Mouse (Mus musculus) lung, postnatal 10 days (tissue): ENCODE results near the gene Sh3rf3.

Source experiments
- DNase-seq: peaks from one replicate; pipeline ENCODE4 v3.0.0; 2021

Sh3rf3 gene

GRCm38 (mm10) chr10:58922216-58922829 is 109.2 kb downstream of the Sh3rf3 start:
- no peak for DNase-seq

- no peak for DNase-seq
These were observed 109.8 kb downstream of the Sh3rf3 start for GRCm38 (mm10) chr10:58922993-58923392.

- no peak for DNase-seq
These were observed 113.4 kb downstream of the Sh3rf3 start for GRCm38 (mm10) chr10:58926578-58926977.

- DNase-seq = peak; percentile 30
These were observed 115.8 kb downstream of the Sh3rf3 start for GRCm38 (mm10) chr10:58928952-58929442.

GRCm38 (mm10) chr10:58932151-58932773 is 119.1 kb downstream of the Sh3rf3 start:
- DNase-seq = no peak

- DNase-seq = no peak
These were observed 122.4 kb downstream of the Sh3rf3 start for GRCm38 (mm10) chr10:58935606-58936005.

- DNase-seq = peak; percentile 26
These were observed 123.3 kb downstream of the Sh3rf3 start for GRCm38 (mm10) chr10:58936441-58936860.

- no peak for DNase-seq
These were observed 124.4 kb downstream of the Sh3rf3 start for GRCm38 (mm10) chr10:58937521-58937920.

- DNase-seq = no peak
These were observed 129.7 kb downstream of the Sh3rf3 start for GRCm38 (mm10) chr10:58942819-58943218.

- peak; percentile 8 for DNase-seq
These were observed 130.7 kb downstream of the Sh3rf3 start for GRCm38 (mm10) chr10:58943661-58944400.

- peak; percentile 40 for DNase-seq
These were observed 131.8 kb downstream of the Sh3rf3 start for GRCm38 (mm10) chr10:58944930-58945329.

GRCm38 (mm10) chr10:58949770-58950638 is 136.8 kb downstream of the Sh3rf3 start:
- DNase-seq = peak; percentile 36

GRCm38 (mm10) chr10:58960193-58960592 is 147.0 kb downstream of the Sh3rf3 start:
- DNase-seq = no peak

- DNase-seq = peak; percentile 5
These were observed 155.1 kb downstream of the Sh3rf3 start for GRCm38 (mm10) chr10:58968236-58968635.

- no peak for DNase-seq
These were observed 156.2 kb downstream of the Sh3rf3 start for GRCm38 (mm10) chr10:58969351-58969750.

GRCm38 (mm10) chr10:58972115-58972514 is 159.0 kb downstream of the Sh3rf3 start:
- DNase-seq = peak; percentile 61

GRCm38 (mm10) chr10:58974138-58974537 is 161.0 kb downstream of the Sh3rf3 start:
- no peak for DNase-seq

GRCm38 (mm10) chr10:58979320-58979959 is 166.3 kb downstream of the Sh3rf3 start:
- DNase-seq = no peak

- DNase-seq = no peak
These were observed 168.6 kb downstream of the Sh3rf3 start for GRCm38 (mm10) chr10:58981674-58982329.

- DNase-seq = no peak
These were observed 169.5 kb downstream of the Sh3rf3 start for GRCm38 (mm10) chr10:58982546-58983154.

- DNase-seq = no peak
These were observed 178.5 kb downstream of the Sh3rf3 start for GRCm38 (mm10) chr10:58991611-58992010.
